8 mouse cellular contexts compared by ENCODE assay signal in the genomic region with DNA sequence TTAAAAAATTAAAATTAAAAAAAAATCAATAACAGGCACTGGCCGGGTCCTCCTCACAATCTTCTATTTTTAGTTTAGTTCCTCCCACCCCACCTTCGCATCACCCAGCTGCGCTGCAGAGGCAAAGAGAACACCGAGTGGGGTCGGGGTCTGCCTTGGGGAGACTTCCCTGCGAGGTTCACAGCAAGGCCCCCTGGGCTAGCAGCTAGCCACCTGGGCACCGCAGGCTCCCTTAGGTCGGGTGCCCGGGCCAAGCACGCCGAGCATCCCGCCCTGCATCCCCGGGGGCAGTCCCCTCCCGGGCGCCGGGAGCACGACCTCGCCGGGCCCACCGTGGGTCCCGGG. TPM values are rescaled to one million over a fixed set of nuclear protein-coding genes. Genes with fewer than 3 reads are reported as not detected.
DNase-seq lines count a peak whose midpoint lies in the region; ATAC-seq and TF ChIP-seq lines count a peak whose summit lies in the region.

No protein-coding gene starts in this region.

- DNase-seq in gastrocnemius, adult 2 months = no peak
- DNase-seq in gastrocnemius, postnatal 25 days = no peak
- DNase-seq in right cerebral cortex, postnatal 14 days = peak; percentile 18
- DNase-seq in right cerebral cortex, postnatal 4 days = no peak
- DNase-seq in hindbrain, embryonic 11.5 days (ENCODE audit: low spot score) = no peak
- DNase-seq in urinary bladder, adult 18-20 months (ENCODE audit: low spot score in 2 of 2) = no peak
- no peak for DNase-seq in cerebellum, postnatal 4 days (ENCODE audit: low spot score in 2 of 2)

- peaks cover 2% of the 10 kb centered on the region for H3K4me1 ChIP-seq in hindbrain, embryonic 11.5 days (replicated peaks; ENCODE audit: control insufficient read depth, insufficient read depth, low read length)
- peaks cover 32% of the 10 kb centered on the region for H3K4me1 ChIP-seq in midbrain, embryonic 13.5 days (replicated peaks)

- peak overlapping the region; percentile 95 for H3K4me3 ChIP-seq in gastrocnemius, adult 2 months
- peak overlapping the region; percentile 80 for H3K4me3 ChIP-seq in hindbrain, embryonic 11.5 days (ENCODE audit: low read depth, low read length)
- peak overlapping the region; percentile 79 for H3K4me3 ChIP-seq in midbrain, embryonic 13.5 days (replicated peaks)

- H3K9me3 ChIP-seq in hindbrain, embryonic 11.5 days (ENCODE audit: control insufficient read depth, low read length) = no peaks in the 10 kb centered on the region
- H3K9me3 ChIP-seq in midbrain, embryonic 13.5 days = no peaks in the 10 kb centered on the region

- H3K9ac ChIP-seq in hindbrain, embryonic 11.5 days (ENCODE audit: low read depth, low read length) = peak overlapping the region; percentile 85
- peak overlapping the region; percentile 87 for H3K9ac ChIP-seq in midbrain, embryonic 13.5 days (replicated peaks)

- no peaks in the 10 kb centered on the region for H3K27me3 ChIP-seq in hindbrain, embryonic 11.5 days (ENCODE audit: control insufficient read depth, insufficient read depth, low read length)
- H3K27me3 ChIP-seq in midbrain, embryonic 13.5 days = peaks cover 4% of the 10 kb centered on the region; the same call in 1 of the 2 replicates

- WGBS in hindbrain, embryonic 11.5 days = under 1% methylated on average over 20 of the region's 21 CpGs
- under 1% methylated on average over 21 of the region's 21 CpGs for WGBS in midbrain, embryonic 13.5 days

- H3K4me2 ChIP-seq in hindbrain, embryonic 11.5 days (replicated peaks; ENCODE audit: low read depth, low read length) = peak overlapping the region; percentile 95
- peak overlapping the region; percentile 92 for H3K4me2 ChIP-seq in midbrain, embryonic 13.5 days (replicated peaks)

- peak overlapping the region; percentile 90 for H3K27ac ChIP-seq in gastrocnemius, adult 2 months
- H3K27ac ChIP-seq in hindbrain, embryonic 11.5 days (ENCODE audit: low read depth, low read length) = peak overlapping the region; percentile 86
- peak overlapping the region; percentile 88 for H3K27ac ChIP-seq in midbrain, embryonic 13.5 days

- ATAC-seq in hindbrain, embryonic 11.5 days (ENCODE audit: low FRiP score) = no peak; the same call in 1 of the 2 replicates
- no peak; the same call in 1 of the 2 replicates for ATAC-seq in midbrain, embryonic 13.5 days

- TF ChIP-seq CTCF in gastrocnemius, adult 2 months (IDR thresholded peaks at IDR 0.05) = no peak

- intact Hi-C loops in gastrocnemius, adult 2 months (cut with DNase I) = loop anchor here (5.0 kb wide), 1 partner anchor 195 kb away; no protein-coding TSS in a partner anchor

- no peaks in the 10 kb centered on the region for H3K36me3 ChIP-seq in hindbrain, embryonic 11.5 days (ENCODE audit: control insufficient read depth, insufficient read depth, low read length)
- no peaks in the 10 kb centered on the region for H3K36me3 ChIP-seq in midbrain, embryonic 13.5 days

RNA-seq across cellular contexts. Expression of gene Ogfrl1, which starts 15.1 kb away (rescaled TPM):
- total RNA-seq in gastrocnemius, adult 2 months (2021) = 1 to 10 TPM; 5.9 to 7.2 TPM
- total RNA-seq in gastrocnemius, postnatal 25 days (2021) = 1 to 10 TPM; 4.1 to 4.6 TPM
- polyA plus RNA-seq in hindbrain, embryonic 11.5 days (2014; fragmentation: Nextera tagmentation; extraction: Ambion mirVana) = 10.0 and 12.2 TPM in 2 replicates
- 5.9 and 7.8 TPM in 2 replicates for polyA plus RNA-seq in midbrain, embryonic 13.5 days (2015; fragmentation: Nextera tagmentation; extraction: Ambion mirVana)
